24 mouse cellular contexts compared by ENCODE assay signal in the genomic region with DNA sequence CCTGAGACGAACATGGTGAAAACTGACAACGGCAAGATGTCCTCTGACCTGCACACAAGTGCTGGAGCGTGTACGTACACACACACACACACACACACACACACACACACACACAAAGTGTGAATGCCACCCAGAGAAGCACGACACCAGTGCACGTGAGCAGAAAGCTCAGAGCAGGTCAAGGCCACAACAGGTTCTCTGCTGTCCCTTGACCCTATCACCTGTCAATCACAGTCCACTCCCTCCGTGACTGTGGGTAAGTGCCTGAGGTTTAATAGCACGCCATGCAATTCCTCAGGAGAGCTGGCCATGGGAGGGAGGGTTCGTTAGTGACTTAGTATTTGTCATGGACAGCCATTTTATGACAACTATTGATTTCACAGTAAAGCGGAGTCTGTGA.
DNase-seq lines count a peak whose midpoint lies in the region; ATAC-seq and TF ChIP-seq lines count a peak whose summit lies in the region.
"Had no signal": no experiment of that assay in that cellular context is flagged by ENCODE, and none has a peak within 500 bp of the region (broad histone marks: within the 10 kb centered on the region; RNA-seq: fewer than 3 reads in every experiment).

No protein-coding gene starts in this region.

- no peaks in the 10 kb centered on the region for H3K9me3 ChIP-seq in midbrain, embryonic 15.5 days
- no peaks in the 10 kb centered on the region for H3K9me3 ChIP-seq in midbrain, embryonic 16.5 days (replicated peaks; ENCODE audit: control insufficient read depth, low read length, poor library complexity, severe bottlenecking)
- H3K9me3 ChIP-seq: embryonic facial prominence, embryonic 10.5 days; heart, embryonic 12.5 days; hindbrain, embryonic 15.5 days; kidney, embryonic 15.5 days; limb, embryonic 13.5 days; liver, embryonic 15.5 days had no signal

- no peaks in the 10 kb centered on the region for H3K27me3 ChIP-seq in midbrain, embryonic 15.5 days (replicated peaks)
- H3K27me3 ChIP-seq in midbrain, embryonic 16.5 days (ENCODE audit: control insufficient read depth, insufficient read depth, low read depth, low read length), result no peaks in the 10 kb centered on the region
- H3K27me3 ChIP-seq: heart, embryonic 12.5 days; hindbrain, embryonic 15.5 days; kidney, embryonic 15.5 days; limb, embryonic 13.5 days; liver, embryonic 15.5 days had no signal

- no peak for ATAC-seq in midbrain, embryonic 15.5 days (replicated peaks)
- no peak for ATAC-seq in midbrain, embryonic 16.5 days
- ATAC-seq: forebrain, postnatal 0 days; intestine, embryonic 16.5 days had no signal

- WGBS in midbrain, embryonic 15.5 days, result 75% methylated on average over 10 of the region's 10 CpGs
- WGBS in midbrain, embryonic 16.5 days, result 69% methylated on average over 10 of the region's 10 CpGs

- TF ChIP-seq CTCF in layer of hippocampus, adult 2 months (conservative IDR thresholded peaks at IDR 0.05), result no peak

- no peak overlapping the region for H3K4me2 ChIP-seq in midbrain, embryonic 15.5 days
- no peak overlapping the region for H3K4me2 ChIP-seq in midbrain, embryonic 16.5 days (ENCODE audit: low read length)
- H3K4me2 ChIP-seq: heart, embryonic 12.5 days; hindbrain, embryonic 15.5 days; kidney, embryonic 15.5 days; limb, embryonic 13.5 days; liver, embryonic 15.5 days had no signal

- peaks cover 18% of the 10 kb centered on the region; the same call in 1 of the 2 replicates for H3K36me3 ChIP-seq in midbrain, embryonic 15.5 days (replicated peaks)
- H3K36me3 ChIP-seq in midbrain, embryonic 16.5 days (ENCODE audit: control insufficient read depth, insufficient read depth, low read length), result peaks cover 24% of the 10 kb centered on the region

- peak overlapping the region; percentile 73 for H3K27ac ChIP-seq in layer of hippocampus, adult 2 months
- H3K27ac ChIP-seq in midbrain, embryonic 15.5 days, result peak overlapping the region; percentile 38; the same call in 1 of the 2 replicates
- no peak overlapping the region for H3K27ac ChIP-seq in midbrain, embryonic 16.5 days (ENCODE audit: low read length)
- H3K27ac ChIP-seq: embryonic facial prominence, embryonic 10.5 days; limb, embryonic 13.5 days; liver, embryonic 15.5 days had no signal

- no peak overlapping the region for H3K9ac ChIP-seq in midbrain, embryonic 15.5 days
- H3K9ac ChIP-seq in midbrain, embryonic 16.5 days (ENCODE audit: low read depth, low read length), result no peak overlapping the region
- H3K9ac ChIP-seq: forebrain, postnatal 0 days; heart, embryonic 12.5 days; hindbrain, embryonic 15.5 days; kidney, embryonic 15.5 days; limb, embryonic 13.5 days; liver, embryonic 15.5 days had no signal

- DNase-seq in layer of hippocampus, adult 2 months (ENCODE audit: low spot score in 2 of 2), result no peak
- no peak for DNase-seq in layer of hippocampus, postnatal 36 days
- DNase-seq in ZHBTc4 (ENCODE audit: low read depth, low spot score), result peak; percentile 51
- DNase-seq in heart, adult 8-10 months (ENCODE audit: low spot score), result no peak
- no peak for DNase-seq in spleen, postnatal 4 days (ENCODE audit: low spot score in 2 of 2)
- DNase-seq: adrenal gland, postnatal 25 days; cerebellum, adult 9-10 months; forebrain, postnatal 0 days; gastrocnemius, postnatal 14 days; heart, adult 11 months; heart, postnatal 10 days; kidney, postnatal 36 days; lung, postnatal 4 days; thymus, postnatal 25 days had no signal

- H3K4me1 ChIP-seq in midbrain, embryonic 15.5 days, result 0 out of 2 replicates have a peak, but pooled peaks cover 13% of the 10 kb centered on the region
- no peaks in the 10 kb centered on the region; the same call in 1 of the 2 replicates for H3K4me1 ChIP-seq in midbrain, embryonic 16.5 days (ENCODE audit: control insufficient read depth, insufficient read depth, low read length)
- H3K4me1 ChIP-seq: embryonic facial prominence, embryonic 10.5 days; liver, embryonic 15.5 days had no signal

- H3K4me3 ChIP-seq in layer of hippocampus, adult 2 months, result no peak overlapping the region
- H3K4me3 ChIP-seq in midbrain, embryonic 15.5 days, result no peak overlapping the region
- H3K4me3 ChIP-seq in midbrain, embryonic 16.5 days (ENCODE audit: low read depth, low read length), result no peak overlapping the region
- H3K4me3 ChIP-seq: embryonic facial prominence, embryonic 10.5 days; heart, embryonic 12.5 days; hindbrain, embryonic 15.5 days; kidney, embryonic 15.5 days; limb, embryonic 13.5 days; liver, embryonic 15.5 days; myocyte had no signal
